Mouse (Mus musculus) liver, adult 2 months (tissue): ENCODE results near the gene Wnt1. TPM values are rescaled to one million over a fixed set of nuclear protein-coding genes. Genes with fewer than 3 reads are reported as not detected.
A peak's percentile ranks its signal among the peaks of the same experiment; 100 is the strongest.

Experiments
- DNase-seq: peaks from one replicate; pipeline ENCODE4 v3.0.0-alpha.2; 2011; ENCODE audit warnings: low read depth, low spot score; ENCODE audit errors: extremely low read depth
- H3K27ac ChIP-seq: fragments of 200-500 bp; replicated peaks from 2 replicates; pipeline ENCODE4 v1.5.1; 2012; ENCODE audit warnings: low read depth, mild to moderate bottlenecking, control low read depth, inconsistent platforms, low read length; ENCODE audit not compliant: insufficient read depth
- H3K27me3 ChIP-seq: fragments of 200-500 bp; 2 replicates; pipeline ENCODE4 v1.6.1; 2012; ENCODE audit warnings: mild to moderate bottlenecking, moderate library complexity, low read length, inconsistent platforms; ENCODE audit not compliant: control insufficient read depth, insufficient read depth
- H3K36me3 ChIP-seq: fragments of 200-500 bp; 2 replicates; pipeline ENCODE4 v1.6.1; 2012; ENCODE audit warnings: low read length, inconsistent platforms; ENCODE audit not compliant: control insufficient read depth, insufficient read depth
- H3K4me1 ChIP-seq: fragments of 200-500 bp; 2 replicates; pipeline ENCODE4 v1.6.1; 2011; ENCODE audit warnings: low read length; ENCODE audit not compliant: control insufficient read depth, insufficient read depth
- H3K4me3 ChIP-seq: fragments of 200-500 bp; 2 replicates; pipeline ENCODE4 v1.5.1; 2011; ENCODE audit warnings: low read depth, mild to moderate bottlenecking, control low read depth, low read length, moderate library complexity; ENCODE audit not compliant: insufficient read depth
- H3K79me2 ChIP-seq: fragments of 200-500 bp; 2 replicates; pipeline ENCODE4 v1.6.1; 2012; ENCODE audit warnings: inconsistent platforms, mild to moderate bottlenecking, low read length, moderate library complexity; ENCODE audit not compliant: control insufficient read depth, insufficient read depth
- H3K9ac ChIP-seq: fragments of 200-500 bp; 2 replicates; pipeline ENCODE4 v1.6.1; 2012; ENCODE audit warnings: low read depth, mild to moderate bottlenecking, control low read depth, inconsistent platforms, low read length
- CTCF ChIP-seq: fragments of 200-500 bp; IDR thresholded peaks from 2 replicates; pipeline ENCODE4 v1.5.1; 2011; ENCODE audit warnings: low read depth, low read length, control low read depth
- POLR2A ChIP-seq: fragments of 200-500 bp; IDR thresholded peaks from 2 replicates; pipeline ENCODE4 v1.6.1; 2011; ENCODE audit warnings: low read length, control low read depth; ENCODE audit not compliant: insufficient read depth; ENCODE audit errors: extremely low read depth
- WGBS: fragments of 180-500 bp; shearing (Covaris S2); methylation state at CpG from one replicate; pipeline ENCODE4 v1.1.7; 2018; 5-methylcytosine and 5-hydroxymethylcytosine counted together
- polyA plus RNA-seq: library from polyadenylated mRNA; depleted of rRNA; stranded (reverse); fragments of >200 nt; gene quantifications from 2 replicates; pipeline ENCODE4 v1.2.3, GENCODE M21; 2012
- total RNA-seq: library from RNA; depleted of rRNA; stranded (reverse); fragments of >200 nt; gene quantifications from 2 replicates; pipeline ENCODE4 v1.2.3, GENCODE M21; 2014

Gene Wnt1
- total and polyA plus RNA-seq, 2 experiments = not detected

DNA sequence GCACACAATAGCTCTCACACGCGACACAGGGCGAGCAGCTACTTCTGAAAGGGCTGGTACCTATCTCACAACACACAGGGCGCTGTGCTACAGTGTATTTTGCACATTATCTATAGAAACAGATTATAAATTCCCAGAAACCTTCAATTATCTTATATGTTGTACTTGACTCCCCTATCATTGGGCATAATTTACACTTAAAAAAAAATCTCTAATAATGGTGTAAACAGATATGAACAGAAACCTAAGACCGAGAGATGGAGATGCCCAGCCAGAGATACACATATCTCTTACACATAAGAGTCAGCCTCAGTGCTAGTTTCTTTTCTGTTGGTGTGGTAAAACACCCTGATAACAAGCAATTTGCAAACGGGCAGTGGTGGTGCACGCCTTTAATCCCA lies 38.0 kb downstream of the Wnt1 start:
- Histone ChIP-seq H3K4me3 (no peak overlapping the region), H3K36me3 (peaks cover 16% of the 10 kb centered on the region; the same call in 1 of the 2 replicates), H3K27me3 (no peaks in the 10 kb centered on the region), H3K79me2 (peaks cover 19% of the 10 kb centered on the region; the same call in 1 of the 2 replicates), H3K4me1 (no peaks in the 10 kb centered on the region; the same call in 1 of the 2 replicates), H3K9ac (no peak overlapping the region), H3K27ac (no peak overlapping the region)
- no peak for DNase-seq
- 90% methylated on average over 7 of the region's 7 CpGs for WGBS
- TF ChIP-seq POLR2A = no peak
- no peak for TF ChIP-seq CTCF

DNA sequence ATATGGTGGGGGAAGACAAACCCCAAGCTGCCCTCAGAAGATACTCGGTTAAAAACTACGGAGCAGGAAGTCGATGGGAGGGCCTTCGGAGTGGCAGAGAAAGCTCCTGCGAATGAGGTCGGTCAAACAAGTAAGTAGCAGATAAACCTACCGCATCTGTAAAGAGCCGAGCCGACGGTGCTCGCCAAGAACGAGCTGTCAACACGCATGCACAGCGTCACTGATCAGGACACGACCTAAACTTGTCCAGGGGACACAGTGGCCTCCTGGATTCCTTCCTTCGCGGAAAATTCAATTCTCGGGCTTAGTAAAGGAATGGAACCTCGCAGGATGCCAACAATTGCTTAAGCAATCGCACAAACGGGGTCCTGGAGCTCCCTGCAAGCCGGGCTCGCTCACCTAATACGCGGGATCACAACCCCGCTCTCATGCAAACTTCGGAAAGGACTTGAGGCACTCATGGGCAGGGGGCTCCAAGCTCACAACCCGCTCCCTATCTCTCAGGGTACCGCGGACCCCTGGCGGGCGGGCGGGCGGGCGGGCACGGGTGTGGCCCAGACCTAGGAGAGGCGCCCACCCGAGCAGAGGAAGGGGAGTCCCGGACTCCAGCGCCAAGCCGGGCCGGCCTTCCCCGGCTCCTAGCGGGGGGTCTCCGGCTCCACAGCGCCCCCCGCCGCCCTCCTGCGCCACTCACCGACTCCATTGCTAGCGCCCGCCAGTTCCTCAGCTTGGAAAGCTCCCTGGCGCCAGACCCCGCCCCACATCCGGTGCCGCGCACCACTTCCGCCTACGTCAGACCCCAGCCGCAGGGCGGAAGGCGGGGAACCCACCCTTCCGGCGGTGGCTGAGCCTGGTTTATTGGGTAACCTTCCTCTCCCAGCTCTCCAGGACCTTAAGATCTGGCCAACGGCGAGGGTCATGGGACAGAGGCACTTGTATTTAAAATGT lies 41.4 kb downstream of the Wnt1 start, which contains the start of gene Prkag1:
Gene Prkag1 (minus strand): TSS at position 786 of the 948 bp plus-strand sequence.
- H3K27me3 ChIP-seq = no peaks in the 10 kb centered on the region
- H3K4me1 ChIP-seq = no peaks in the 10 kb centered on the region; the same call in 1 of the 2 replicates
- WGBS = under 1% methylated on average over 61 of the region's 66 CpGs
- peak within 1 kb of the TSS; percentile 83 for H3K4me3 ChIP-seq
- H3K9ac ChIP-seq = peak within 1 kb of the TSS; percentile 83
- peak within 1 kb of the TSS; percentile 75 for H3K27ac ChIP-seq
- H3K79me2 ChIP-seq = peaks cover 16% of the 10 kb centered on the region; the same call in 1 of the 2 replicates
- peak; percentile 39 for TF ChIP-seq CTCF
- peak; percentile 47; the same call in 1 of the 2 replicates for TF ChIP-seq POLR2A
- DNase-seq = peak; percentile 82
- peaks cover 14% of the 10 kb centered on the region for H3K36me3 ChIP-seq

DNA sequence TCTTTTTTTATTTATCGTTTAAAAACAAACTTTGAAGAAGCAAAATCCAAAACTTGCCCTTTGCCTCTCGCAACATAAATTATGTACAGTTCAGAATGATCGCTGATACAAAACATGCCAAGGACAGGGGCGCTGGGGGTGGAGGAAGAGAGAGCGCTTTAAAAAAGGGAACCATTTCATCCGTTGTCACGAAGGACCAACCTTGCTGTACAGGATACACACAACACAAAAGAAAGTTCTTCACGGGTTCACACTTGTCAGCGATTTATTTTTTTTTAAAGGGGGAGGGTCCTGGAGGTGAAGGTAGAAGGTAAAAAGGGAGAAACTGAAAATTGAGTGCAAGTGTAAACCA lies 42.0 kb downstream of the Wnt1 start:
- H3K9ac ChIP-seq = peak overlapping the region; percentile 50; the same call in 1 of the 2 replicates
- peaks cover 16% of the 10 kb centered on the region; the same call in 1 of the 2 replicates for H3K79me2 ChIP-seq
- peak overlapping the region; percentile 10 for H3K4me3 ChIP-seq
- WGBS = 3% methylated on average over 9 of the region's 9 CpGs
- H3K27ac ChIP-seq = peak overlapping the region; percentile 75
- peaks cover 20% of the 10 kb centered on the region for H3K36me3 ChIP-seq
- H3K27me3 ChIP-seq = no peaks in the 10 kb centered on the region
- no peaks in the 10 kb centered on the region; the same call in 1 of the 2 replicates for H3K4me1 ChIP-seq
- no peak for TF ChIP-seq POLR2A
- TF ChIP-seq CTCF = no peak
- DNase-seq = no peak

DNA sequence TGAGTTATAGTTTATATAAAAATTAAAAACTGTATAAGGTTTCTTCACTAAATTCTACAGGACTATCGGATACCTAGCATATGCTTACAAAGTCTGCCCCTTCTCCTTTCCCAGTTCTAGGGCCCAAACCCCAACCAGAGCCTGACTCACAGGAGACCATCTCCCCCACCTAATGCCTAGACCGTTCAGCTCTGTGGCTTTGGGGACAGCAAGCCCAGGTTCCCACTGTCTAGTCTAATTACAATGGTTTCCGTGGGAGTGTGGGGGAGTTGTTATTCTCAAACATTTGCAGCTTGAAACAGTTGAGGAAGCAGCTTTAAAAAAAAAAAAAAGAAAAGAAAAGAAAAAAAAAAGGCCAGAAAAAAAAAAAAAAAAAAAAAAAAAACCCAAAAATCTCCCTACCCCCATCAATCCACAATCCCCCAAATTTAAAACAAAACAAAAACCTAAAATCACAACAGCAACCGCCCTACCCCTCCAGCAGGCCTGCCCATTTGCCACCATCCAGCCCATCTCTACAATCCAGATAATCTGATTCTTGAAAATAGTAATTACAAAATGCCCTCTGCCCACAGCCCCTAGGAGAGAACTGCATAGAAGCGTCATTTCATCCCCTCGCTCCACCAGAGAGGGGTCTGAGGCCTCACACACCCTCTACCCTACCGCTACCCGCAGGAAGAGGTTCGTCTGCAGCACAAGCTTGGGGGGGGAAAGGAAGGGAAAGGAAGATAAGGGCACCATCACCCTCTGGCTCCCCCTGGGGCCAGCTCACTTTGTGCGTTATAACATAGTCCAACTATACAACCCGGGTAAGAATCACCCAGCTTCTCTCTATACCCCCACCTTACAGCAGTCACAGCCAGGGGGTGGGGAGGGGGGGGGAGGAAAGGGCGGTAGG lies 42.8 kb downstream of the Wnt1 start:
- WGBS = 69% methylated on average over 12 of the region's 12 CpGs
- DNase-seq = no peak
- no peak overlapping the region for H3K4me3 ChIP-seq
- H3K9ac ChIP-seq = no peak overlapping the region
- no peak overlapping the region; the same call in 1 of the 2 replicates for H3K27ac ChIP-seq
- no peaks in the 10 kb centered on the region; the same call in 1 of the 2 replicates for H3K4me1 ChIP-seq
- no peak for TF ChIP-seq POLR2A
- TF ChIP-seq CTCF = no peak
- H3K79me2 ChIP-seq = peaks cover 16% of the 10 kb centered on the region; the same call in 1 of the 2 replicates
- H3K27me3 ChIP-seq = no peaks in the 10 kb centered on the region
- peaks cover 26% of the 10 kb centered on the region for H3K36me3 ChIP-seq

DNA sequence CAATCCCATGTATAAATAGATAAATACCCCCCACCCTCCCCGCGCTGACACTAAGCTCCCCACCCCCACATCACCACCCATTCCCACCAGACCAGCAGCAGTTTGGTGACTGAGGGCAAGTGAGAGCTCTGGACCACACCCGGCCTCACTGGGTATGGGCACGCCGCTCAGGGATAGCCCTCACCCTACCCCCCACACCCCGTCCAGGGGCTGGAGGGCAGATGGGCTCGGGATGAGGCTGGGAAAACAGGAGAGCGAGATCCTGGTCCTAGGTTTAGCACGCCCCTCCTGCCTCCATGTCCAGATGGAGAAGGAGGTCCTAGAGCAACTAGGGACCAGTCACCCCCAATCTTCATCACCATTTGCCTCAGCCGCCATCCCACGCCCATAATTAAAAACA lies 43.6 kb downstream of the Wnt1 start:
- Histone ChIP-seq H3K27ac (no peak overlapping the region), H3K4me3 (no peak overlapping the region), H3K36me3 (peaks cover 33% of the 10 kb centered on the region), H3K79me2 (peaks cover 12% of the 10 kb centered on the region; the same call in 1 of the 2 replicates), H3K4me1 (no peaks in the 10 kb centered on the region; the same call in 1 of the 2 replicates), H3K27me3 (no peaks in the 10 kb centered on the region), H3K9ac (no peak overlapping the region)
- no peak for TF ChIP-seq CTCF
- TF ChIP-seq POLR2A = no peak
- DNase-seq = no peak
- WGBS = 93% methylated on average over 11 of the region's 11 CpGs
